Mouse (Mus musculus) intestine, postnatal 0 days (tissue): ENCODE measurements at regions not wholly inside any gene's neighbourhood (a gene's known extent, or its start where the extent isn't known, plus 50 kb on each side); places are given as distances from the start of the nearest gene placed in this dataset.

ENCODE experiments used
- ATAC-seq: fragments of 200-750 bp; cut with Nextera tagmentation; 2 replicates; pipeline ENCODE4 v1.8.0; 2017; ENCODE audit warnings: mild to moderate bottlenecking, moderate TSS enrichment, moderate library complexity
- H3K27ac ChIP-seq: fragments of 300-500 bp; sonication (generic); 2 replicates; pipeline ENCODE4 v1.5.1; 2014; ENCODE audit warnings: mild to moderate bottlenecking, low read depth, low read length, moderate library complexity
- H3K27me3 ChIP-seq: fragments of 300-500 bp; sonication (generic); replicated peaks from 2 replicates; pipeline ENCODE4 v1.6.1; 2014; ENCODE audit warnings: low read length, mixed read lengths; ENCODE audit not compliant: control insufficient read depth, insufficient read depth
- H3K36me3 ChIP-seq: fragments of 300-500 bp; sonication (generic); 2 replicates; pipeline ENCODE4 v1.6.1; 2014; ENCODE audit warnings: mild to moderate bottlenecking, moderate library complexity; ENCODE audit not compliant: control insufficient read depth, insufficient read depth
- H3K4me1 ChIP-seq: fragments of 300-500 bp; sonication (generic); replicated peaks from 2 replicates; pipeline ENCODE4 v1.6.1; 2014; ENCODE audit warnings: antibody characterized with exemption, low read length, mixed read lengths; ENCODE audit not compliant: control insufficient read depth, insufficient read depth
- H3K4me2 ChIP-seq: fragments of 300-500 bp; sonication (generic); replicated peaks from 2 replicates; pipeline ENCODE4 v1.6.1; 2014; ENCODE audit warnings: low read depth, mild to moderate bottlenecking, moderate library complexity
- H3K4me3 ChIP-seq: fragments of 300-500 bp; sonication (generic); 2 replicates; pipeline ENCODE4 v1.5.1; 2014; ENCODE audit warnings: low read depth, low read length
- H3K9ac ChIP-seq: fragments of 300-500 bp; sonication (generic); 2 replicates; pipeline ENCODE4 v1.6.1; 2014; ENCODE audit warnings: mild to moderate bottlenecking, low read depth, low read length
- H3K9me3 ChIP-seq: fragments of 300-500 bp; sonication (generic); 2 replicates; pipeline ENCODE4 v1.6.1; 2016; ENCODE audit warnings: mixed run types; ENCODE audit not compliant: control insufficient read depth
- CTCF ChIP-seq: sonication (generic); IDR thresholded peaks from 2 replicates; pipeline ENCODE4 v1.5.1; 2016; ENCODE audit warnings: low read depth, mild to moderate bottlenecking, control low read depth, antibody characterized with exemption, moderate library complexity
- WGBS: fragments of 180-500 bp; shearing (Covaris S2); extraction: QIAGEN DNeasy Blood & Tissue Kit; methylation state at CpG from one replicate; pipeline ENCODE4 v1.1.7; 2014; 5-methylcytosine and 5-hydroxymethylcytosine counted together

DNA sequence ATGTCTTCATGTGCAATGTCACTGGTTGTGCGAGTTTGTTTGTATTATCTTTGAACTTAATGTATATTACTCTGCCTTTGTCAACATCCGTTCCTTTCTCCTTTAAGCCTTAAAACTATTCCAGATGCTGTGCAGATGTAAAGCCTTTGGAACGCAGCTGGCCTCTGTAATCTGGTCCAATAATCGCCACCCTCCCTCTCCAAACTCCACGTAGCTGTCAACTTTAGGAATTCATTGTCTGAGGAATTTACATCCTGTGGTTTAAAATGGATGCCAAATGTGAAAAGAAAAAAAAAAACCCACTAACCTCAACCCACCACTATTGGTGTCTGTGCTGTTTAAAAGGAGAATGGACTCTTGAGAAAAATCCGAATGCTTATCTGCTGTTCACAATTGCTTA is 70.8 kb upstream of the Rnd3 start:
- H3K4me2 ChIP-seq = no peak overlapping the region
- no peaks in the 10 kb centered on the region for H3K9me3 ChIP-seq
- no peak for ATAC-seq
- H3K4me3 ChIP-seq = no peak overlapping the region
- no peaks in the 10 kb centered on the region for H3K27me3 ChIP-seq
- no peak for TF ChIP-seq CTCF
- no peaks in the 10 kb centered on the region for H3K4me1 ChIP-seq
- H3K9ac ChIP-seq = no peak overlapping the region
- H3K27ac ChIP-seq = no peak overlapping the region
- 49% methylated on average over 6 of the region's 6 CpGs for WGBS
- no peaks in the 10 kb centered on the region for H3K36me3 ChIP-seq

DNA sequence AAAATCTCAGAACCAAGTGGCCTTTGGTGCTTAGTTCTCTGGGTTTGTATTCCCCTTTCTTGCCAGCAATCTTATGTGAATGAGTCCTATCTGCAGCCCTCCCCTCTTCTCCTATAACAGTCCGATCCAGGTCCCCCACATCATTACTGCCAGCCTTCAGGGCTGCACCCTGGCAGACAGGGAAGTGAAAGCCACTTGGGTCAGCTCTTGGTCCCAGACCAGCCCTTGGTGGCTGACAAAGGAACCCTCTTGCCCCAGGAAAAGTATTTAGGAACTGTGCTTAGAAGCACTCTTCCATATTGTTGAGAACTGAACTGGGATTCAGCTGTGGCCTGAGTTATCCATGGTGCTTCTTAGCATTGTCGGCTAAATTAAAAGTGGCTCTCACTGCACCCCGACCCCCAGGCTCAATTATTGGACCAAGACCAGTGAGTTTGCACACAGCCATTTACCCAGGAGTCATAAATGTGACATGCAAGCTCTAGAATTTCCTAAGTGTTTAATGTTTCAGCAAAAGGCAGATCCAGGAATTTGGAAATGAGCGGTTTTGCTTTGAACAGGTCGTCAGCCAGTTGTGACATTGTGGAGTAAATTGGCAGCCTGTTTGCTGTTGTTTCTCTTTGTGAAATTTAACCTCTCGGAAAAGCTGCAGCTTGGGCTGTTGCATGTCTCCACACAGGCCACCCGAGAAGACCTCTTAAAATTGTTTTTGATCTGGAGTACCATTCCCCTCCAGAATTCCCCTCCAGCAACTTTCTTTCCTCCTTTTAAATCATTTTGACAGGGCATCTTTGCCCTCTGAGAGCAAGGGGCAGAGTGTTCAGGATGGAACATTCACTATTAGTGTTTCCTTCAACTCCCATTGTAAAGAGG is 58.5 kb upstream of the Rnd3 start:
- no peak for TF ChIP-seq CTCF
- Histone ChIP-seq H3K4me3 (no peak overlapping the region), H3K27me3 (no peaks in the 10 kb centered on the region), H3K27ac (no peak overlapping the region), H3K9ac (no peak overlapping the region), H3K4me2 (no peak overlapping the region), H3K4me1 (no peaks in the 10 kb centered on the region), H3K36me3 (no peaks in the 10 kb centered on the region), H3K9me3 (no peaks in the 10 kb centered on the region)
- no peak for ATAC-seq
- 58% methylated on average over 7 of the region's 7 CpGs for WGBS

DNA sequence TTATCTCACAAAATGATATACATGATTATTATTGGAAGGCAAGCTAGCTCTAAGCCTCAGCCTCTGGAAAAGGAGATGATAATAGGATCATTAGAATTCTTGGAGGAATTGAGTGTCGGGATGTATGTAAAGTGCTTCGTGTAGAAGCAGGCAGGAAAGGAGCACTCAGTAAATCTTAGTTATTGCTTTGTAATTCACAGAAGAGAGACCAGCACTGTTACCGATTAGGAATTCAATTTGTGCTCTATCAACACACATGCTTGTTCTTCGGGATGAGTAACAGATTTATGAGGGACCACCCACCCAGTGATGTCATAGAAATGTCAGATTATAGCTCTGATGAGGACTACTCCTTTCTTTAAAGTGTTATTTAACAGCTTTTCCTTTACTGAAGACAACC is 57.4 kb upstream of the Rnd3 start:
- Histone ChIP-seq H3K27ac (no peak overlapping the region), H3K9me3 (no peaks in the 10 kb centered on the region), H3K4me1 (no peaks in the 10 kb centered on the region), H3K27me3 (no peaks in the 10 kb centered on the region), H3K4me2 (no peak overlapping the region), H3K36me3 (no peaks in the 10 kb centered on the region), H3K4me3 (no peak overlapping the region), H3K9ac (no peak overlapping the region)
- no peak for ATAC-seq
- TF ChIP-seq CTCF = no peak
- WGBS = 32% methylated on average over 4 of the region's 4 CpGs
